Mouse (Mus musculus): ENCODE results near the gene Prkch. TPM values are rescaled to one million over a fixed set of nuclear protein-coding genes. Genes with fewer than 3 reads are reported as not detected.

The Prkch gene
- total and polyA plus RNA-seq, 2 experiments from 2014 or later, result 10.4 to 16.7 TPM

- Histone ChIP-seq H3K36me3 (ENCODE audit: insufficient read depth) (no peaks in the 10 kb centered on the region), H3K4me1 (ENCODE audit: insufficient read depth) (no peaks in the 10 kb centered on the region), H3K9me3 (ENCODE audit: low read length) (no peaks in the 10 kb centered on the region), H3K4me3 (ENCODE audit: low read depth, low read length) (no peak overlapping the region), H3K9ac (no peak overlapping the region), H3K27ac (ENCODE audit: low read depth, low read length) (no peak overlapping the region), H3K4me2 (ENCODE audit: low read depth) (no peak overlapping the region), H3K27me3 (ENCODE audit: insufficient read depth, low read length) (no peaks in the 10 kb centered on the region)
- 77% methylated on average over 6 of the region's 6 CpGs for WGBS
- ATAC-seq (no peak), DNase-seq (no peak)
- no peak for TF ChIP-seq CTCF (IDR thresholded peaks at IDR 0.05; ENCODE audit: low read depth)
These were observed 6.5 kb upstream of the Prkch start for GRCm38 (mm10) chr12:73578141-73578540.

GRCm38 (mm10) chr12:73580811-73581210 is 3.8 kb upstream of the Prkch start:
- Histone ChIP-seq H3K4me3 (ENCODE audit: low read depth, low read length) (no peak overlapping the region), H3K36me3 (ENCODE audit: insufficient read depth) (no peaks in the 10 kb centered on the region), H3K4me2 (ENCODE audit: low read depth) (no peak overlapping the region), H3K9me3 (ENCODE audit: low read length) (no peaks in the 10 kb centered on the region), H3K9ac (no peak overlapping the region), H3K4me1 (ENCODE audit: insufficient read depth) (peaks cover 2% of the 10 kb centered on the region; the same call in 1 of the 2 replicates), H3K27me3 (ENCODE audit: insufficient read depth, low read length) (no peaks in the 10 kb centered on the region; the same call in 1 of the 2 replicates), H3K27ac (ENCODE audit: low read depth, low read length) (no peak overlapping the region)
- DNase-seq (no peak), ATAC-seq (no peak)
- TF ChIP-seq CTCF (IDR thresholded peaks at IDR 0.05; ENCODE audit: low read depth), result no peak
- 78% methylated on average over 7 of the region's 7 CpGs for WGBS

- H3K9me3 ChIP-seq (ENCODE audit: low read length), result no peaks in the 10 kb centered on the region
- WGBS, result 78% methylated on average over 9 of the region's 9 CpGs
- TF ChIP-seq CTCF (IDR thresholded peaks at IDR 0.05; ENCODE audit: low read depth), result no peak
- no peak overlapping the region for H3K9ac ChIP-seq
- DNase-seq (no peak), ATAC-seq (no peak)
- H3K4me1 ChIP-seq (ENCODE audit: insufficient read depth), result peaks cover 7% of the 10 kb centered on the region; the same call in 1 of the 2 replicates
- H3K27ac ChIP-seq (ENCODE audit: low read depth, low read length), result no peak overlapping the region
- H3K27me3 ChIP-seq (ENCODE audit: insufficient read depth, low read length), result no peaks in the 10 kb centered on the region; the same call in 1 of the 2 replicates
- H3K36me3 ChIP-seq (ENCODE audit: insufficient read depth), result no peaks in the 10 kb centered on the region
- no peak overlapping the region for H3K4me2 ChIP-seq (ENCODE audit: low read depth)
- H3K4me3 ChIP-seq (ENCODE audit: low read depth, low read length), result no peak overlapping the region
These were observed 1.3 kb upstream of the Prkch start for GRCm38 (mm10) chr12:73583318-73583717.

GRCm38 (mm10) chr12:73583813-73584609 is 585 bp upstream of the Prkch start:
- ATAC-seq (peak; percentile 42), DNase-seq (peak; percentile 13)
- H3K4me3 ChIP-seq (ENCODE audit: low read depth, low read length), result peak overlapping the region; percentile 70
- no peaks in the 10 kb centered on the region for H3K36me3 ChIP-seq (ENCODE audit: insufficient read depth)
- H3K4me2 ChIP-seq (ENCODE audit: low read depth), result peak overlapping the region; percentile 95
- H3K27ac ChIP-seq (ENCODE audit: low read depth, low read length), result peak overlapping the region; percentile 40; the same call in 1 of the 2 replicates
- 5% methylated on average over 32 of the region's 33 CpGs for WGBS
- TF ChIP-seq CTCF (IDR thresholded peaks at IDR 0.05; ENCODE audit: low read depth), result peak; percentile 48
- H3K27me3 ChIP-seq (ENCODE audit: insufficient read depth, low read length), result no peaks in the 10 kb centered on the region; the same call in 1 of the 2 replicates
- H3K9ac ChIP-seq, result peak overlapping the region; percentile 66
- H3K9me3 ChIP-seq (ENCODE audit: low read length), result no peaks in the 10 kb centered on the region
- H3K4me1 ChIP-seq (ENCODE audit: insufficient read depth), result peaks cover 7% of the 10 kb centered on the region; the same call in 1 of the 2 replicates

- H3K27ac ChIP-seq (ENCODE audit: low read depth, low read length), result no peak overlapping the region
- 2% methylated on average over 33 of the region's 33 CpGs for WGBS
These were observed 725 bp downstream of the Prkch start for GRCm38 (mm10) chr12:73585241-73585801.

GRCm38 (mm10) chr12:73585850-73586249 is 1.3 kb downstream of the Prkch start:
- Histone ChIP-seq H3K4me3 (ENCODE audit: low read depth, low read length) (peak overlapping the region; percentile 70), H3K9ac (0 out of 2 replicates have a peak overlapping the region, but pooled peaks have one; percentile 66), H3K27me3 (ENCODE audit: insufficient read depth, low read length) (no peaks in the 10 kb centered on the region; the same call in 1 of the 2 replicates), H3K9me3 (ENCODE audit: low read length) (no peaks in the 10 kb centered on the region), H3K27ac (ENCODE audit: low read depth, low read length) (no peak overlapping the region), H3K36me3 (ENCODE audit: insufficient read depth) (no peaks in the 10 kb centered on the region), H3K4me1 (ENCODE audit: insufficient read depth) (peaks cover 7% of the 10 kb centered on the region; the same call in 1 of the 2 replicates), H3K4me2 (ENCODE audit: low read depth) (peak overlapping the region; percentile 95)
- ATAC-seq (no peak), DNase-seq (peak; percentile 11)
- WGBS, result 2% methylated on average over 7 of the region's 7 CpGs
- TF ChIP-seq CTCF (IDR thresholded peaks at IDR 0.05; ENCODE audit: low read depth), result no peak

More at GRCm38 (mm10) chr12:73585241-73585801, 725 bp downstream of the Prkch start:
- H3K36me3 ChIP-seq (ENCODE audit: insufficient read depth), result no peaks in the 10 kb centered on the region
- peaks cover 7% of the 10 kb centered on the region; the same call in 1 of the 2 replicates for H3K4me1 ChIP-seq (ENCODE audit: insufficient read depth)
- no peak for TF ChIP-seq CTCF (IDR thresholded peaks at IDR 0.05; ENCODE audit: low read depth)
- no peaks in the 10 kb centered on the region for H3K9me3 ChIP-seq (ENCODE audit: low read length)
- DNase-seq (no peak), ATAC-seq (peak; percentile 4; the same call in 1 of the 2 replicates)
- peak overlapping the region; percentile 66 for H3K9ac ChIP-seq
- H3K27me3 ChIP-seq (ENCODE audit: insufficient read depth, low read length), result no peaks in the 10 kb centered on the region; the same call in 1 of the 2 replicates
- peak overlapping the region; percentile 70 for H3K4me3 ChIP-seq (ENCODE audit: low read depth, low read length)
- peak overlapping the region; percentile 95 for H3K4me2 ChIP-seq (ENCODE audit: low read depth)

GRCm38 (mm10) chr12:73587262-73587661 is 2.7 kb downstream of the Prkch start:
- WGBS, result 70% methylated on average over 3 of the region's 3 CpGs
- DNase-seq (no peak), ATAC-seq (no peak)
- Histone ChIP-seq H3K4me3 (ENCODE audit: low read depth, low read length) (no peak overlapping the region), H3K4me1 (ENCODE audit: insufficient read depth) (peaks cover 7% of the 10 kb centered on the region; the same call in 1 of the 2 replicates), H3K9ac (no peak overlapping the region), H3K27me3 (ENCODE audit: insufficient read depth, low read length) (no peaks in the 10 kb centered on the region; the same call in 1 of the 2 replicates), H3K4me2 (ENCODE audit: low read depth) (no peak overlapping the region), H3K36me3 (ENCODE audit: insufficient read depth) (no peaks in the 10 kb centered on the region), H3K27ac (ENCODE audit: low read depth, low read length) (no peak overlapping the region), H3K9me3 (ENCODE audit: low read length) (no peaks in the 10 kb centered on the region)
- TF ChIP-seq CTCF (IDR thresholded peaks at IDR 0.05; ENCODE audit: low read depth), result no peak
